Comparison of ENCODE assay signal across 20 mouse cellular contexts in the genomic region with DNA sequence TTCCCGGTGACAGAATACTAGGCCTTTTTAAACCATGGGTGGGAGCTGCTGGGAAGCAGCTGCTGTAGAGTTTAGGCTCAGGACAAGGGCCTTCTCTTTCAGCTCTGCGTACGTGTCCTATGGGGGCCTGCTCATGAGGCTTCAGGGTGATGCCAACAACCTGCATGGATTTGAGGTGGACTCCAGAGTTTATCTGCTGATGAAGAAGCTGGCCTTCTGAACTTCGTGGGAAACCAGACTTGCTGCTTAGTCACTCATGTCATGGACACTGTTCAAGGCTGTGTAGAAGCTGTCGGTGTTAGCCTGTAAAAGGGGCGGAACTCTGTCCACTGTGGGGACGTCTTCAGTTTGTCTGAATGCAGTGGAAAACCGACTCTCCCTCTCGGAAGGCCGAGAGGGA. TPM values are rescaled to one million over a fixed set of nuclear protein-coding genes. Genes with fewer than 3 reads are reported as not detected.
"Had no signal": no experiment of that assay in that cellular context is flagged by ENCODE, and none has a peak within 500 bp of the region (broad histone marks: within the 10 kb centered on the region; RNA-seq: fewer than 3 reads in every experiment).

No protein-coding gene starts in this region.

- H3K4me2 ChIP-seq: lung, embryonic 15.5 days; midbrain, embryonic 12.5 days; neural tube, embryonic 12.5 days; stomach, embryonic 15.5 days had no signal

- ATAC-seq: liver, postnatal 0 days; lung, postnatal 0 days had no signal

- DNase-seq: liver, postnatal 0 days; lung, adult 2 months; lung, postnatal 14 days; lung, postnatal 36 days; midbrain, embryonic 14.5 days; right cerebral cortex, postnatal 14 days; thymus, adult 2 months; thymus, postnatal 25 days; thymus, postnatal 4 days had no signal

- H3K27me3 ChIP-seq: lung, embryonic 15.5 days; midbrain, embryonic 12.5 days; neural tube, embryonic 12.5 days; stomach, embryonic 15.5 days had no signal

- H3K9ac ChIP-seq: liver, postnatal 0 days; lung, embryonic 15.5 days; midbrain, embryonic 12.5 days; neural tube, embryonic 12.5 days; stomach, embryonic 15.5 days had no signal

- H3K27ac ChIP-seq: lung, embryonic 15.5 days; macrophage; midbrain, embryonic 12.5 days; neural tube, embryonic 12.5 days; stomach, embryonic 15.5 days; stomach, postnatal 0 days had no signal

- H3K4me3 ChIP-seq: lung, embryonic 15.5 days; megakaryocyte, embryonic 14.5 days; midbrain, embryonic 12.5 days; neural tube, embryonic 12.5 days; stomach, embryonic 15.5 days had no signal

- H3K9me3 ChIP-seq: lung, embryonic 15.5 days; megakaryocyte, embryonic 14.5 days; midbrain, embryonic 12.5 days; neural tube, embryonic 12.5 days; stomach, embryonic 15.5 days had no signal

RNA-seq across cellular contexts. Expression of gene Clcn2, which starts 4.3 kb away (rescaled TPM):
- total RNA-seq: monocyte, adult 5-6 weeks had no signal

RNA-seq across cellular contexts. Expression of gene Chrd, which starts 11.1 kb away (rescaled TPM):
- total RNA-seq: megakaryocyte progenitor cell, adult 5-6 weeks; monocyte, adult 5-6 weeks; neutrophil, adult 5-6 weeks had no signal
- polyA plus RNA-seq: macrophage had no signal

RNA-seq across cellular contexts. Expression of gene Thpo, which starts 12.5 kb away (rescaled TPM):
- total RNA-seq: megakaryocyte progenitor cell, adult 5-6 weeks; monocyte, adult 5-6 weeks; neutrophil, adult 5-6 weeks had no signal
- polyA plus RNA-seq: macrophage had no signal

RNA-seq across cellular contexts. Expression of gene Fam131a, which starts 28.8 kb away (rescaled TPM):
- total RNA-seq: megakaryocyte progenitor cell, adult 5-6 weeks; neutrophil, adult 5-6 weeks had no signal
